Mouse (Mus musculus) small intestine, adult 2 months (tissue): Measurements from ENCODE around the gene Slc4a3. TPM values are rescaled to one million over a fixed set of nuclear protein-coding genes. Genes with fewer than 3 reads are reported as not detected.

ENCODE experiments used
- H3K27ac ChIP-seq: fragments of 200-500 bp; 2 replicates; pipeline ENCODE4 v1.5.1; 2012; ENCODE audit warnings: low read depth, low read length, control low read depth, inconsistent platforms; ENCODE audit not compliant: insufficient read depth
- H3K27me3 ChIP-seq: fragments of 200-500 bp; 2 replicates; pipeline ENCODE4 v1.6.1; 2012; ENCODE audit warnings: mild to moderate bottlenecking, moderate library complexity, low read length, inconsistent platforms; ENCODE audit not compliant: control insufficient read depth, insufficient read depth
- H3K36me3 ChIP-seq: fragments of 200-500 bp; 2 replicates; pipeline ENCODE4 v1.6.1; 2012; ENCODE audit warnings: mild to moderate bottlenecking, low read length, control low read depth, inconsistent platforms; ENCODE audit not compliant: control insufficient read depth, insufficient read depth
- H3K4me1 ChIP-seq: fragments of 200-500 bp; 2 replicates; pipeline ENCODE4 v1.6.1; 2012; ENCODE audit warnings: low read length, inconsistent platforms, mixed read lengths; ENCODE audit not compliant: control insufficient read depth, insufficient read depth, insufficient read length
- H3K4me3 ChIP-seq: fragments of 200-500 bp; 2 replicates; pipeline ENCODE4 v1.5.1; 2012; ENCODE audit warnings: low read depth, mild to moderate bottlenecking, control low read depth, inconsistent platforms, low read length, moderate library complexity
- CTCF ChIP-seq: fragments of 200-500 bp; IDR thresholded peaks from 2 replicates; pipeline ENCODE4 v1.5.1; 2012; ENCODE audit warnings: low read depth, mild to moderate bottlenecking, control low read depth, inconsistent platforms, low read length, moderate library complexity, mixed read lengths; ENCODE audit not compliant: insufficient replicate concordance, insufficient read length; ENCODE audit errors: extremely low read depth
- POLR2A ChIP-seq: fragments of 200-500 bp; IDR thresholded peaks from 2 replicates; pipeline ENCODE4 v1.6.1; 2012; ENCODE audit warnings: low read depth, mild to moderate bottlenecking, control low read depth, inconsistent platforms, low read length, moderate library complexity
- WGBS: fragments of 180-500 bp; shearing (Covaris S2); methylation state at CpG from one replicate; pipeline ENCODE4 v1.1.7; 2018; 5-methylcytosine and 5-hydroxymethylcytosine counted together
- polyA plus RNA-seq: library from polyadenylated mRNA; depleted of rRNA; stranded (reverse); fragments of >200 nt; gene quantifications from 2 replicates; pipeline ENCODE4 v1.2.3, GENCODE M21; 2012

Slc4a3 gene
- polyA plus RNA-seq, 1 experiment: 4.5 TPM

DNA sequence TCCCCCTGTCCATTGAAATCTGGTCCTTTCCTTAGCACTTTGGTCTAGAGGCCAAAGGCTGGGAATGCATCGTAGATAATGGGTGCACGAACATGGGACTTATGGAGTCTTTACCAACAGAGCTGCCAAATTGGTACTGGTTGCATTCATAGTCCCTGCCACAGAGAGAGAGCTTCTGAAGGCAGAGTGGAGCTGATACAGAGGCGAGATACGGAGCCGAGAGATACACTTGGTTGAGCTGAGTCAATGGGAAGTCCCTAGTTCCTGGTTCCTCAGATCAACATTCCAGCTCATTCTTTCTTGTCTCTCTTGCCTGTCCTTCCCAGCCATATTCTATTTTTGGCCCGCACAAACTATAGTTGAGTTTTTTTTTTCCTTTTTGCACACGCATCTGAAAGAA lies 27.6 kb downstream of the Slc4a3 start:
- 79% methylated on average over 7 of the region's 7 CpGs for WGBS
- Histone ChIP-seq H3K36me3 (no peaks in the 10 kb centered on the region), H3K4me3 (no peak overlapping the region), H3K27ac (no peak overlapping the region), H3K4me1 (no peaks in the 10 kb centered on the region), H3K27me3 (no peaks in the 10 kb centered on the region)
- no peak for TF ChIP-seq POLR2A
- no peak for TF ChIP-seq CTCF

DNA sequence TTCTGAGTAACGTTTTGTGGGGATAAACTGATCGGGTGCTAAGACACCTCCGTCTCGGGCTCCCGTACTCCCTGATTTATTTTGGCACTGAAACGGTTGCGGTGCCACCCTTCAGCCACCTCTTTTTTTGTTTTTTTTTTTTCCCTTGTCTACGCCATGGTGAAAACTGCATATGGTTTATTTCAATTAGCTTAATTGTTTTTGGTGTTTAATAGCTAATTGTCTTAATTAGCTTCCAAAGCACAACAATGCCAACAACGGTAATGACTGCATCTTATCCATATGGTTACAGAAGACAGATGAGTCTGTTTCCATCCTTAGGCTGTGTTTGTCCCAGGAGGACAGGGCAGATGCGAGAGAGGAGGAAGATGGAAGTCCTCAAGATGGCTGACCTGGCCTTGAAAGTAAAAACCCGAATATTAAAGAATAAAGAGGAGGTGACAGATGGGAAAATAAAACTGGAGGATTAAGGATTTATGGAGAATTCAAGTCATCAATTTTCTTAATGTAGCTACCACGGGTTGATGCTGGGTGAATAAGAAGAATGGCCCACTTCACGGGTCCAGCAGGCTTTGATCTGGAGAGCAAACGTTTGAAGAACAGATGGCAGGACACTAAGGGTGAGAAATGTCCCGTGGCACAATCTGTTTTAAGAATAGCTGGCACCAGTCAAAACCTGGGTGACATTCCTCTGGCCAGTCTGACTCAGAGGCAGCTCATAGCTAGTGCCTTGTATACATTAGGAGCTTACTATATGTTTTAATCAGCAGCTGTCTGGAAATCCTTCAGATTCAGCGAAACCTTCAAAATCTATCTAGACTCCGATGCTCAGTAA lies 28.6 kb downstream of the Slc4a3 start:
- Histone ChIP-seq H3K36me3 (no peaks in the 10 kb centered on the region), H3K27ac (no peak overlapping the region), H3K4me1 (no peaks in the 10 kb centered on the region), H3K27me3 (no peaks in the 10 kb centered on the region), H3K4me3 (no peak overlapping the region)
- 72% methylated on average over 17 of the region's 17 CpGs for WGBS
- no peak for TF ChIP-seq CTCF
- TF ChIP-seq POLR2A: no peak

DNA sequence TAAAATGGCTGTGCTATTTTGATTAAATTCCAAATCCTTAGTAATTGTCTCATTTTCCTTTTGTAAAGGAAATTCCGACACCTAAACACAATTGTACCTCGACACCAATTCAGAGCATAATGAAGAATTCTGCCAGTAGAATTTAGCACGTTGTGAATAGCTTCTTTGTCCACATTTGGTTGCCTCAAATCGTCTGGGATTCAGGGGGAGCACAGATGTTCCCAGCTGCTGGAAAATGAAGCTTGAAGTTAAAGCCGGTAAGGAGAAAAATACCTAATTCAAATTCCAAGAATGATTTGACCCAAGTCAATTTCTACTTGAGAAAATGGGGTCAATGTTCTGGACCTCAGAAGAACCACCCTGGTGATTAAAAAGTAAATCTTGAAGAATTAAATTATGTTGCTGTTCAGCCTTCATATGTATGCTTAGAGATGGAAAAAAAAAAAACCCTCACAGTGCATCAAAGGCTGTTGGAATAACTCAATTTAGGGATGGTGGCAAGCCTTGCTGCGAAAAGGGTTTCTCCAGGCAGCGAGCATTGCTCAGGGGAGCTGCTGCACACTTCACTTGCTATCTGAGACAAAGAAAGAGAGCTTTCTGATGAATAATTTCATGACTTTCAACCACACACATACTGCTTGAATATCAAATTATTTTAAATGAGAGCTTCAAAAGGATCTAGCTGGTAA lies 36.0 kb downstream of the Slc4a3 start:
- no peak overlapping the region for H3K4me3 ChIP-seq
- no peaks in the 10 kb centered on the region for H3K4me1 ChIP-seq
- H3K27ac ChIP-seq: no peak overlapping the region
- WGBS: 67% methylated on average over 7 of the region's 7 CpGs
- H3K27me3 ChIP-seq: no peaks in the 10 kb centered on the region
- H3K36me3 ChIP-seq: no peaks in the 10 kb centered on the region
- no peak for TF ChIP-seq CTCF
- no peak for TF ChIP-seq POLR2A

DNA sequence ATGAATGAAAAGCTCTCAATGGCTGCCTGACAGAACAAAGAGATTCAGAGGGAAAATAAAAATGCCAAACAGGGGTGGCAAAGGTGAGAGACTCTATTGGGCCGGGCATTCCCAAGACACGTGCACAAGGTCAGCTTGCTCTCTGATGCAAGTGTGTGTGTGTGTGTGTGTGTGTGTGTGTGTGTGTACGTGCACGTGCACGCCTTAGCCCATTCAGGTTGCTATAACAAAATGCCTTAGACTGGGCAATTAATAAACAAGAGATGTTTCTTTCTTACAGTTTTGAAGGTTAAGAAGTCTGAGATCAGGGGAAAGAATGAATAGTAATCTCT lies 36.5 kb downstream of the Slc4a3 start:
- no peaks in the 10 kb centered on the region for H3K36me3 ChIP-seq
- TF ChIP-seq POLR2A: no peak
- no peak for TF ChIP-seq CTCF
- H3K27me3 ChIP-seq: no peaks in the 10 kb centered on the region
- no peak overlapping the region for H3K4me3 ChIP-seq
- no peak overlapping the region for H3K27ac ChIP-seq
- H3K4me1 ChIP-seq: no peaks in the 10 kb centered on the region
- WGBS: 81% methylated on average over 5 of the region's 5 CpGs

DNA sequence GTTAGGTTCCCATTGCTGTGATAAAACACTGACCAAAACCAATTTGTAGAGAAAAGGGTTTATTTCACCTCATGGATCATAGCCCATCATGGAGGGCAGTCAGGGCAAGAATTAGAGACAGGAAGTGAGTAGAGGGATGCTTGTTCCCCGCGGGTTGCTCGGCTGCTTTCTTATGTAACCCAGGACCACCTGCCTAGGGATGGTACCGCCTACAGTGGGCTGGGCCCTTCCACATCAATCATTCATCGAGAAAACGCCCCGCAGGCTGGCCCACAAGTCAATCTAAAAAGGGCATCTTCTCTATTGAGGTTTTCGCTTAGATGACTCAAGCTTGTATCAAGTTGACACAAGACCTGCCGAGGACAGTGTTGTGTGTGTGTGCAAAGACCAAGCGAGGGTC lies 37.0 kb downstream of the Slc4a3 start:
- Histone ChIP-seq H3K27me3 (no peaks in the 10 kb centered on the region), H3K4me3 (no peak overlapping the region), H3K4me1 (no peaks in the 10 kb centered on the region), H3K36me3 (no peaks in the 10 kb centered on the region), H3K27ac (no peak overlapping the region)
- WGBS: 74% methylated on average over 10 of the region's 10 CpGs
- TF ChIP-seq CTCF: no peak
- no peak for TF ChIP-seq POLR2A

DNA sequence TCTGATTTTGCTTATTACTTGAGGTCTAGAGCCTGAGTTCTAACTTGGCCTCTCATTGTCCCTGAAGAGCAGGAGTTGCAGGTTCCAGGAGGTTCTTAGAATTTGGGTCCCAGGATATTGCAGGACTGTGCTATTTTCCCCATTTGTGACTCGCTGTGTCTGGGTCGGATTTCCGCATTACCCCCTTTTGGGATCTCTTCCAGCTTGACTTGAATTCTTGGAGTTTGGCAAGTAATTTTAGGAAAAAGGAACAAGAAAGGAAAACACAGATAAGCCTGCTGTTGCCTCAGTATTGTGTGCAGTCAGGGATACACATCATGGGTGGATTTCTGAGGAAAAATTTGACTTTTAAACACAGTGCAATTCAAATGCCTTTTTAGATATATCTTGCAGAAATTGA lies 40.7 kb downstream of the Slc4a3 start:
- TF ChIP-seq POLR2A (no peak), CTCF (no peak)
- H3K27me3 ChIP-seq: no peaks in the 10 kb centered on the region
- 92% methylated on average over 3 of the region's 3 CpGs for WGBS
- H3K36me3 ChIP-seq: no peaks in the 10 kb centered on the region
- H3K4me1 ChIP-seq: no peaks in the 10 kb centered on the region
- no peak overlapping the region for H3K4me3 ChIP-seq
- no peak overlapping the region for H3K27ac ChIP-seq

DNA sequence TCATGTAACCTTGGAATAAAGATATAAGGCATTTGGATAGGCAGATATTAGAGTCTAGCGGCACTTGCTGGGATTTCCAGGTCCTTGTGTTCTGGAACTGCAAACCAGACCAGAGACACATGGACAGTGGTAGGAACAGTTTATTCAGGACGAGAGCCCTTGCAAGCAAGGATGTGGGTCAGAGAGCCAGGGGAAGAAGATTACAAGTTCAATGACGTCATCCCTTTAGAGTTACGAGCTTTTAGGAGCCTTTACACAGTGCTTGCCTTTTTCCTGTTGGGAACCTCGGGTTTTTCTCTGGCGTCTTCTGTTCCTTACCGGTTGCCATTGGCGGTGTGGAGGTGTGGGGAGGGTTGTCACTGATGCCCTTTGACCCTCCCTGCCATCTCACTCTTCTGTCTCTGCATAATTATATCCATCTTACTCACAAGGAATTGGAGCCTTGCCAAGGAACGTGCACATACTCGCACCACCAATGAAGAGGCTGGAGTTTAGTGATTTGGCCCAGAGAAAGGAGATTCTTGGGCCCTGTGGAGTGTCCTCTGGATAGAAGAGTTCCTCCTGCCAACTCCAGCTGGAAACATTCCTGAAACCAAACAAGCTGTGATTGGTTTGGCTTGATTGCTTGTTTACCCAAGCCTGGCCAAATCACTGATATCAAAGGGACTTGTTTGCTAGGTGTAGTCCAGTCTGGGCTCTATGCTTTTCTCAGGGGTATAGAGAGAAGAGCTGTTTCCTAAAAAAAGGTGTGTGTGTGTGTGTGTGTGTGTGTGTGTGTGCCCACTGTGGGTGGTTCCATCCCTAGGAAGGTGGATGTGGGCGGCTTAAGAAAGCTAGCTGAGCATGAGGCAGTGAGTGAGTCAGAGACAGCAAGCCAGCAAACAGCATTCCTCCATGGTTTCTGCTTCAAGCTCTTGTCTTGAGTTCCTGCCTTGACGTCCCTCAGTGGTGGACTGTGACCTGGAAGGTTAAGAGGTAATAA lies 42.0 kb downstream of the Slc4a3 start:
- no peak overlapping the region for H3K4me3 ChIP-seq
- no peaks in the 10 kb centered on the region for H3K36me3 ChIP-seq
- no peaks in the 10 kb centered on the region for H3K27me3 ChIP-seq
- H3K4me1 ChIP-seq: no peaks in the 10 kb centered on the region
- no peak overlapping the region for H3K27ac ChIP-seq
- 31% methylated on average over 12 of the region's 12 CpGs for whole genome bisulfite sequencing
- TF ChIP-seq POLR2A (no peak), CTCF (no peak)
